Mouse (Mus musculus) G1E (cell line): ENCODE data around the gene Ngp.

Experiments
- CTCF ChIP-seq: IDR thresholded peaks from 2 replicates; pipeline ENCODE4 v1.5.1; 2012; ENCODE audit warnings: low read depth, low read length, inconsistent platforms, mixed read lengths
- GATA1 ChIP-seq: IDR thresholded peaks from 2 replicates; pipeline ENCODE4 v1.6.1; 2012; ENCODE audit warnings: borderline replicate concordance, low read length, inconsistent platforms, mixed read lengths

DNA sequence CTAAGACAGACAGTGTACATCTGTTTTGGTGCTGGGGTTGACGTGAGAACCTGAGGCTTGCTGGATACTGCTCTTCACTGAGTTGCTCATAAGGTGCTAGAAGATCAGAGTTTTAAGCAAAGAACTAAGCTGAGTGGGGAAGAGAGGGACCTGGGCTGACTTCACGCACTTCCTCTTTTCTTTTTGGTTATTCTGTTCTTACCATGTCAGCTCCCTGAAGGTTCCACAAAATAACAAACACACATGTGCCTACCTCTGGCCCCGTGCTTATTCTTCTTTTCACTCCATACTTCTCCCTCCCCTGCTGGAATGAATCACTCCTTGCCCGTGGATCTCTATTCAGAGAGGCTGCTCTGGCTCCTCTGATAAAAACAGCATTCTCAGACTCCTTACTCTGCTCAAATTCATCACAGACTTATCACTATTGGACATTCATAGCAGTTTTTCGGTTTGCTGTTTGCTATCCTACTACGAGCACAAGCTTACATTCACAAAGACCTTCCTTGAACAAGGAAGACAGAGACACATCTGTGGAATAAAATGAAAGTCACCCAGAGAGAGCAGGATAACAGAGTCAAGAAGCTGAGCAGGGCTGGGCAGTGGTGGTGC, 44.5 kb downstream of the Ngp start:
- TF ChIP-seq CTCF, result no peak
- no peak for TF ChIP-seq GATA1
